Mouse (Mus musculus) forebrain, embryonic 16.5 days (tissue): Measurements from ENCODE around the gene Tceanc. TPM values are rescaled to one million over a fixed set of nuclear protein-coding genes. Genes with fewer than 3 reads are reported as not detected.
A peak's percentile ranks its signal among the peaks of the same experiment; 100 is the strongest.

Source experiments
- ATAC-seq: fragments of 200-750 bp; cut with Nextera tagmentation; 2 replicates; pipeline ENCODE4 v1.8.0; 2017; ENCODE audit warnings: mild to moderate bottlenecking, moderate library complexity
- H3K27ac ChIP-seq: fragments of 300-500 bp; sonication (generic); 2 replicates; pipeline ENCODE4 v1.5.1; 2014; ENCODE audit warnings: low read length, control low read depth
- H3K27me3 ChIP-seq: fragments of 300-500 bp; sonication (generic); replicated peaks from 2 replicates; pipeline ENCODE4 v1.6.1; 2014; ENCODE audit warnings: low read length; ENCODE audit not compliant: control insufficient read depth, insufficient read depth
- H3K36me3 ChIP-seq: fragments of 300-500 bp; sonication (generic); 2 replicates; pipeline ENCODE4 v1.6.1; 2014; ENCODE audit not compliant: control insufficient read depth, insufficient read depth
- H3K4me1 ChIP-seq: fragments of 300-500 bp; sonication (generic); replicated peaks from 2 replicates; pipeline ENCODE4 v1.6.1; 2014; ENCODE audit warnings: low read length; ENCODE audit not compliant: control insufficient read depth, insufficient read depth
- H3K4me2 ChIP-seq: fragments of 300-500 bp; sonication (generic); 2 replicates; pipeline ENCODE4 v1.6.1; 2014; ENCODE audit warnings: mild to moderate bottlenecking, low read length, control low read depth
- H3K4me3 ChIP-seq: fragments of 300-500 bp; sonication (generic); replicated peaks from 2 replicates; pipeline ENCODE4 v1.5.1; 2014; ENCODE audit warnings: mild to moderate bottlenecking, low read length, control low read depth
- H3K9ac ChIP-seq: fragments of 300-500 bp; sonication (generic); replicated peaks from 2 replicates; pipeline ENCODE4 v1.6.1; 2014; ENCODE audit warnings: low read depth, low read length, control low read depth
- H3K9me3 ChIP-seq: fragments of 300-500 bp; sonication (generic); 2 replicates; pipeline ENCODE4 v1.6.1; 2016; ENCODE audit warnings: low read length; ENCODE audit not compliant: control insufficient read depth
- WGBS: fragments of 180-500 bp; shearing (Covaris S2); extraction: QIAGEN DNeasy Blood & Tissue Kit; methylation state at CpG from one replicate; pipeline ENCODE4 v1.1.7; 2014; 5-methylcytosine and 5-hydroxymethylcytosine counted together
- polyA plus RNA-seq: library from polyadenylated mRNA; unstranded; fragments of >200 nt; fragmentation: Nextera tagmentation; extraction: Ambion mirVana; gene quantifications from 2 replicates; pipeline ENCODE4 v1.2.1, GENCODE M21; 2015

The Tceanc gene
- polyA plus RNA-seq, 1 experiment from 2014 or later, result 7.6 TPM

DNA sequence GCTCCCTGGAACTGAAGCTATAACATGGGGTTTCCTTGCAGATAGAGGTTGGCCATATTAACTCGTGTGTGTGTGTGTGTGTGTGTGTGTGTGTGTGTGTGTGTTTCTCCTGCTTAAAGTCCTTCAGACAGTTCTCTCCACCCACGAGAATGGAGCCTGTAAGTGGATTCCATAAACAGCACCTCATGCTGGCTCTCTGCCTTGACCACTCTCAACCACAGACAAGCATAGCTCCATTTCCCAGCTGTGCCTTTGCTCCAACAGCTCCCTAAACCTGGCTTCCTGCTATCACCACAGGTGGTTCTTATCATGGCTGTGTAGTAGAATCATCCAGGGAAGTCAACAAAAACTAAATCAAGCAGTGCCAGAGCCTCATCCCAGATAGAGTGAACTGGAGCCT is 13.9 kb downstream of the Tceanc start:
- H3K9ac ChIP-seq, result no peak overlapping the region
- no peak for ATAC-seq
- H3K27me3 ChIP-seq, result no peaks in the 10 kb centered on the region
- no peaks in the 10 kb centered on the region for H3K9me3 ChIP-seq
- no peak overlapping the region for H3K4me3 ChIP-seq
- H3K27ac ChIP-seq, result no peak overlapping the region
- WGBS, result 85% methylated on average over 2 of the region's 2 CpGs
- H3K4me2 ChIP-seq, result no peak overlapping the region
- peaks cover 4% of the 10 kb centered on the region; the same call in 1 of the 2 replicates for H3K4me1 ChIP-seq
- H3K36me3 ChIP-seq, result no peaks in the 10 kb centered on the region

DNA sequence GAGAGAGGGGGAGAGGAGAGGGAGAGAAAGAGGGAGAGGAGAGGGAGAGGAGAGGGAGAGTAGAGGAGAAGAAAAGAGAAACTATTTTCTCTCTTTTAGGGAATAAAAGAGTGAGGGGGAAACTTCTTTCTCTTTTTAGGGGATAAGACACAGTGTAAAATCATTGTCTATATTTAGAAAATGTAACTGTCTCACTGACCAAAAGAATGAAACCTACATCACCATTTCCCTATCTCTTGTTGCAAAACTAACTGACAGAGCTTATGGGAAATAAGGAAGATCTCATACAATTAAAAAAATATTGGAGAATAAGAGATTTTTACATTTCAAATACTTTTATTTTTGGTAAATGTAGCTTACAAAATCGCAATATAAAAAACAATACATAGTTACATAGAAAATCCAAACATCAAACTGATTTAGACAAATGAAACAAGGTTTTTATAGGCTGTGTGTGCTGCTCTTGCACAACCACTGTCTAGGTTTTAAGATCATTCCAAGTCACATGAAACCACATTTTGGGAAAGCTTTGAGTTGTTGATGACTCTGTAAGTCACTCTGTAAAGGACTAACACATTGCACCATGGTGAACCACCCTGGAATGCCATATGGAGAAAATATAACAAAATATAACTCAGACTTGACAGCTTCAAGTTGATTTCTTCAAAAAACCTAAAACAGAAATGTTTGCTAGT is 18.7 kb downstream of the Tceanc start:
- 85% methylated on average over 1 of the region's 1 CpGs for WGBS
- Histone ChIP-seq H3K9me3 (no peaks in the 10 kb centered on the region), H3K4me3 (no peak overlapping the region), H3K4me1 (no peaks in the 10 kb centered on the region), H3K9ac (no peak overlapping the region), H3K27me3 (no peaks in the 10 kb centered on the region), H3K27ac (no peak overlapping the region), H3K36me3 (no peaks in the 10 kb centered on the region), H3K4me2 (no peak overlapping the region)
- no peak for ATAC-seq

DNA sequence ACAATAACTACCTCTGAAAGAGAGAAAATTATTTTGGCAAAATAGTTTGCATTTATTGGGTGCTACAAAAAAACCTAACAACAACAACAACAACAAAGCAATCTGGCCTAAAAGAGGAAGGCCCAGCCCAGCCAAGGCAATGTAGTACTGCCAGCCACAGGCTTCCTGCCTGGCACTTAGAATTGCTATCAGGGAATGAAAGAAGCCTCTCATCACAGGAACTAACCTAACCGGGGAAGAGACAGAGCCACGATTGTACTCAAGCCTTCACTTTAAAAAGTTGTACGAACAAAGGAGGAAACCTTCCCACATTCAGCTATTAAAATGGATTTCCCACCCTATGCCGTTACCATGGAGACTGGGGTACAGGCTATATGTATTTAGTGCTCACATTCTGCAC is 20.6 kb downstream of the Tceanc start:
- no peak overlapping the region for H3K4me3 ChIP-seq
- WGBS, result 34% methylated on average over 4 of the region's 4 CpGs
- no peaks in the 10 kb centered on the region for H3K4me1 ChIP-seq

DNA sequence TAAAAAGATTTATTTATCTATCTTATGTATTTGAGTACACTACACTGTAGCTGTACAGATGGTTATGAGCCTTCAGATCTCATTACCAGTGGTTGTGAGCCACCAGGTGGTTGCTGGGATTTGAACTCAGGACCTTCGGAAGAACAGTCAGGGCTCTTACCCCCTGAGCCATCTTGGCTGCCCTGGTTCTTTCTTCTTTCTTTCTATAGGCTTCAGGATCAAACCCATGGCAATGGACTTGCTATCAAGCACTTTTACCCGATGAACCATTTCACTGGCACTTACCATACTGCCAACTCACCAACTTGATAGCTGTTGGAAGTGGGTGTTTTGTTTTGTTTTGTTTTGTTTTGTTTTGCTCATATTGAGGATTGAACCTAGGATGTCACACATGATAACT is 23.3 kb downstream of the Tceanc start:
- Histone ChIP-seq H3K9ac (no peak overlapping the region), H3K4me2 (no peak overlapping the region), H3K4me1 (no peaks in the 10 kb centered on the region), H3K9me3 (no peaks in the 10 kb centered on the region), H3K27ac (no peak overlapping the region), H3K4me3 (no peak overlapping the region), H3K27me3 (no peaks in the 10 kb centered on the region), H3K36me3 (no peaks in the 10 kb centered on the region)
- no peak for ATAC-seq
- 96% methylated on average over 2 of the region's 2 CpGs for WGBS

More for the DNA sequence above, 20.6 kb downstream of the Tceanc start:
- H3K36me3 ChIP-seq, result no peaks in the 10 kb centered on the region
- no peak overlapping the region for H3K9ac ChIP-seq
- no peak overlapping the region for H3K4me2 ChIP-seq
- no peaks in the 10 kb centered on the region for H3K27me3 ChIP-seq
- peak; percentile 45 for ATAC-seq
- H3K9me3 ChIP-seq, result no peaks in the 10 kb centered on the region
- no peak overlapping the region for H3K27ac ChIP-seq

DNA sequence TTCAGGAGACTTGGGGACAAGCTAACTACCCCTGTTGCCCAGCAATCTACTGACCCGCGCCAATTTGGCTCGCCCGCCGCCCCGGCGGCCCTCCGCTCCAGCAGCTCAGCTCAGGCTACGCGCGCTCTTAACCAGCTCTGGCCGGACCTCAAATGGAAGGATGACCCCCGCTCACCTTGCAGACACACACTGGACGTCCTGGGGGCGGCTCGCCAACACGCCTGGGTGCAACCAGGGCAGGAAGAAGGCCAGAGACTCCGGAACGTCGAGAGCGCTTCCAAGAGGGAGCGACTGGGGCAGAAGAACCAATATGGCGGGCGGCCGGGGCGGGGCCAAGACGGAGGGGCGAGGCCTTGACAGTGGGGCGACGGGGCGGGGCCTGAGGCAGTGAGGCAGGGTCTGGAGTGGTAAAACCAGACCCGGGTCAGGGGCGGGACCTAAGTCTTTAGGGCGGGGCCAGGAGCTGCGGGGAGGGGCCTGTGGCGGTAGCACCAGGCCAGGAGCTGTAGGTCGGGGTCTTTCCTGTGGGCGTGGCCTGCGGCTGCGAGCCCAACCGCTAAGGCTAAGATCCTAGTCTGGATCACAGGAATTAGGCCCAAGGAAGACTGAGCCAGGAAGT is 38.9 kb downstream of the Tceanc start, which contains the start of gene Rab9:
Rab9 (minus strand) TSS at position 503 of the 619 bp plus-strand sequence.
- Histone ChIP-seq H3K4me1 (peaks cover 4% of the 10 kb centered on the region), H3K36me3 (no peaks in the 10 kb centered on the region), H3K4me3 (peak within 1 kb of the TSS; percentile 68), H3K9me3 (no peaks in the 10 kb centered on the region), H3K9ac (peak within 1 kb of the TSS; percentile 68), H3K4me2 (peak within 1 kb of the TSS; percentile 74), H3K27ac (peak within 1 kb of the TSS; percentile 75), H3K27me3 (no peaks in the 10 kb centered on the region)
- peak; percentile 98 for ATAC-seq
- WGBS, result 18% methylated on average over 33 of the region's 41 CpGs

DNA sequence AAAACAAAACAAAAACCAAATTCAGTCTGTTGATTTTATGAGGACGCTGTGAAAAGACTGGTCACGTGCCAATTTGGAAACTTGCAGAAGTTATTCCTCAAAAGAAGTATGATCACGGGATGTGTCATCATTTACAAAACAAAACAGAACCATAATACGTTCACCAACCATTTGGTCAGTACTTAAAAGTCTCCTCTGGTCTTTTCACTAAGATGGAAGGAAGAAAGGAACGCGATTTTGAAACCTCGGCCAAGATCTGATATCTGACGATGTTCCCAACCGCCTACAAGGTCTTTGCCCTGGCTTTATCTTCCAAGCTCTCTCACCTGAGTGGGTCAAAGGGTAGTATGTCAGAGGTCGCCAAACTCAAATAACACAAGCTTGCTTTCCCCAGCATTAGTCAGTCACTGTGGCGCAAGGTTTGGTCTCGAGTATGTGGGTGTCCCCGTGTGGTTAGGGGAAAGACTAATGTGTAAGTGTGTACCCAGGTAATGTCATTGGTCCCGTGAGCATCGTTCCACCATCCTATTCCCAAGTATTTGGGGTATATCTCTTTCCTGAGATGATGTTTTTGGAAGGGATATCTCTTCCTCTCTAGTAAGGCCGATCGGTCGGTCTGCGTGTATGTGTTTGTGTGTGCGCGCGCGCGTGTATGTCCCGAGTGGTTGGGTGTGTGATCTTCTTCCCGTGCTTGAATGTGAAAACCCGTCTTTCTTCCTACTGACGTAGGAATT is 39.6 kb downstream of the Tceanc start:
- Histone ChIP-seq H3K27me3 (no peaks in the 10 kb centered on the region), H3K4me3 (peak overlapping the region; percentile 68), H3K9ac (peak overlapping the region; percentile 68), H3K4me2 (peak overlapping the region; percentile 74), H3K9me3 (no peaks in the 10 kb centered on the region), H3K36me3 (no peaks in the 10 kb centered on the region), H3K27ac (peak overlapping the region; percentile 75), H3K4me1 (peaks cover 4% of the 10 kb centered on the region)
- 23% methylated on average over 28 of the region's 28 CpGs for WGBS
- ATAC-seq, result peak; percentile 46

DNA sequence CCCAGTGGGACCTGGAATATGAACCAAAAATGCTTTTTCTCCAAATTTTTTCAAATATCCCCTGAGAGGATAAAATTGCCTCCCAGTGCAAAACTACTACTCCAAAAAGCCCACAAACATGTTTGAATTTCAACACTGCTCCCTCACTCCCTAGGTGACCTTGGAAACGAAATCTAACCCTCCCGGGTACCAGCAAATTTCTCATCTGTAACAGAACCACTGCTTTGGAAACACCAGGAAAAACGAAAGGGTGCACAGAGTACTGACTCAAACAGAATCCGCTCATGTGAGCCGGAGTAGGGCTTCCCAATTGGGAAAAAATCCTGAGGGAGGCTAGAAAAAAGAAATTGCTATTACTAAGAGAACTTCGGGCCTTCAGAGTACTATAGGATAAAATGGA is 41.0 kb downstream of the Tceanc start:
- Histone ChIP-seq H3K9ac (no peak overlapping the region), H3K36me3 (no peaks in the 10 kb centered on the region), H3K9me3 (no peaks in the 10 kb centered on the region), H3K4me1 (peaks cover 4% of the 10 kb centered on the region), H3K4me2 (peak overlapping the region; percentile 28), H3K4me3 (0 out of 2 replicates have a peak overlapping the region, but pooled peaks have one; percentile 9), H3K27me3 (no peaks in the 10 kb centered on the region), H3K27ac (no peak overlapping the region)
- ATAC-seq, result no peak
- WGBS, result 78% methylated on average over 6 of the region's 6 CpGs

DNA sequence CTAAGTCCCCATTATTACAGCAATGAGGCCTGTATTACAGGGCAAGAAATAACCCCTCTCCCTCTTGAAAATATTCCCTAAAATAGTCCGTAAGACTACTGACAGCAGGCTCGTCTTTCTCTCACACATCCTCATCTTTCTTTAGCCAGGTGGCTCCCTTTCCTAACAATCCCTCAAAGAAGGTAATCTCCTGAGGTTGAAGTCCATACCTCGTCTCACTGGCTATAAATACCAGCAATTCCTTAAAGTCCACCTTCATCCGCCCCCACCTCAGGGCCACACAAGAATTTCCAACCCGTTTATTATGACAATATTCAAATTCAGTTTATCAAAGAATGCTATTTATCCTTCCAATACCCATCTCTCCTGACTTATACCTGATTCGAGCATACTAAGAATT is 45.8 kb downstream of the Tceanc start:
- ATAC-seq, result no peak

DNA sequence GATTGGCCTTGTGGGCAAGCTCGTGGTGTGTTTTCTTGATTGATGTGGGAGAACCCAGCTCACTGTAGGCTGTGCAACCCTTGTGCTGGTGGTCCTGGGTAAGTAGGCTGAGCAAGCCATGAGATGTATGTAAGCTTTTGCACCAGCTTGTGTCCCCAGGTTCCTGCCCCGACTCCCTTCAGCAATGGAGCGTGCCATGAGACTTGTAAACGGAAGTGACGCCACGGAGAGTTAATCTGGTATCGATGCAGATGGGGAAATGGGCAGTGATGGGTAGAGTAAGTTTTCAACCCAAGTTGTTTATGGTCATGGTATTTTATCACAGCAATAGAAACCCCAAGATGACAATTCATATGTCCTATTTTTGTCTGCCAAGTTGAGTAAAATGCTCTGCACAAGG is 50.0 kb downstream of the Tceanc start:
- H3K4me3 ChIP-seq, result no peak overlapping the region
- no peaks in the 10 kb centered on the region for H3K4me1 ChIP-seq
- no peak overlapping the region for H3K9ac ChIP-seq
- H3K27me3 ChIP-seq, result no peaks in the 10 kb centered on the region
- H3K4me2 ChIP-seq, result no peak overlapping the region
- no peaks in the 10 kb centered on the region for H3K36me3 ChIP-seq
- no peaks in the 10 kb centered on the region for H3K9me3 ChIP-seq
- 94% methylated on average over 7 of the region's 7 CpGs for WGBS
- no peak for ATAC-seq
- no peak overlapping the region for H3K27ac ChIP-seq

More for the DNA sequence above, 45.8 kb downstream of the Tceanc start:
- H3K27ac ChIP-seq, result no peak overlapping the region
- no peak overlapping the region for H3K4me3 ChIP-seq
- no peaks in the 10 kb centered on the region for H3K27me3 ChIP-seq
- no peaks in the 10 kb centered on the region for H3K9me3 ChIP-seq
- no peak overlapping the region for H3K9ac ChIP-seq
- no peaks in the 10 kb centered on the region for H3K36me3 ChIP-seq
- 92% methylated on average over 6 of the region's 6 CpGs for WGBS
- no peak overlapping the region for H3K4me2 ChIP-seq
- no peaks in the 10 kb centered on the region; the same call in none of the 2 replicates for H3K4me1 ChIP-seq
